Mouse (Mus musculus) layer of hippocampus, adult 8-10 months (tissue): ENCODE measurements around the gene Lrtm1. TPM values are rescaled to one million over a fixed set of nuclear protein-coding genes. Genes with fewer than 3 reads are reported as not detected.

Experiments used
- DNase-seq, 2 experiments: peaks; one replicate each; pipeline ENCODE4 v3.0.0; 2022; ENCODE audit warnings: low spot score in 2 of 2
- total RNA-seq, 4 experiments: library from RNA; stranded (reverse); gene quantifications; 2 replicates each; pipeline ENCODE4 v1.2.4; 2022

Gene Lrtm1
- not detected for total RNA-seq

GRCm38 (mm10) chr14:29017883-29018282 is at the start of gene Lrtm1:
Lrtm1 (plus strand) TSS chr14:29018208.
- no peak for DNase-seq

GRCm38 (mm10) chr14:28969247-28969646 is 48.8 kb upstream of the Lrtm1 start:
- DNase-seq: peak; percentile 28 to 47

GRCm38 (mm10) chr14:28972620-28973019 is 45.4 kb upstream of the Lrtm1 start:
- no peak for DNase-seq

GRCm38 (mm10) chr14:28979230-28979629 is 38.8 kb upstream of the Lrtm1 start:
- no peak for DNase-seq

- no peak for DNase-seq
These were observed 37.5 kb upstream of the Lrtm1 start for GRCm38 (mm10) chr14:28980482-28980881.

GRCm38 (mm10) chr14:28984276-28984675 is 33.7 kb upstream of the Lrtm1 start:
- DNase-seq: no peak

- no peak for DNase-seq
These were observed 29.7 kb upstream of the Lrtm1 start for GRCm38 (mm10) chr14:28988211-28988900.

GRCm38 (mm10) chr14:28996569-28996968 is 21.4 kb upstream of the Lrtm1 start:
- no peak for DNase-seq

- DNase-seq: no peak
These were observed 12.7 kb upstream of the Lrtm1 start for GRCm38 (mm10) chr14:29005228-29005840.

- no peak for DNase-seq
These were observed 8.4 kb upstream of the Lrtm1 start for GRCm38 (mm10) chr14:29009644-29010043.

- DNase-seq: peak; percentile 29 to 54
These were observed 4.8 kb upstream of the Lrtm1 start for GRCm38 (mm10) chr14:29013161-29013560.

GRCm38 (mm10) chr14:29014680-29015079 is 3.3 kb upstream of the Lrtm1 start:
- DNase-seq: no peak

GRCm38 (mm10) chr14:29015896-29016295 is 2.1 kb upstream of the Lrtm1 start:
- no peak for DNase-seq

- no peak for DNase-seq
These were observed 450 bp downstream of the Lrtm1 start for GRCm38 (mm10) chr14:29018316-29019000.

- no peak for DNase-seq
These were observed 3.3 kb downstream of the Lrtm1 start for GRCm38 (mm10) chr14:29021295-29021694.

GRCm38 (mm10) chr14:29023246-29023645 is 5.2 kb downstream of the Lrtm1 start:
- DNase-seq: no peak

GRCm38 (mm10) chr14:29025335-29025734 is 7.3 kb downstream of the Lrtm1 start:
- no peak for DNase-seq

GRCm38 (mm10) chr14:29027276-29027675 is 9.3 kb downstream of the Lrtm1 start:
- no peak for DNase-seq

- no peak for DNase-seq
These were observed 10.5 kb downstream of the Lrtm1 start for GRCm38 (mm10) chr14:29028391-29029106.

GRCm38 (mm10) chr14:29029107-29029469 is 11.1 kb downstream of the Lrtm1 start:
- DNase-seq: no peak

- no peak for DNase-seq
These were observed 11.9 kb downstream of the Lrtm1 start for GRCm38 (mm10) chr14:29029896-29030420.

GRCm38 (mm10) chr14:29030519-29030918 is 12.5 kb downstream of the Lrtm1 start:
- no peak for DNase-seq
